Mouse (Mus musculus): ENCODE measurements around the gene Atp11b.

Gene Atp11b

GRCm38 (mm10) chr3:35753825-35754767 lies at the start of gene Atp11b:
TSS of gene Atp11b (plus strand) at chr3:35754106.
- peak; percentile 87 for DNase-seq (ENCODE audit: low read depth, low spot score)

GRCm38 (mm10) chr3:35704328-35704613 lies 49.6 kb upstream of the Atp11b start:
- DNase-seq (ENCODE audit: low read depth, low spot score), result no peak

DNA sequence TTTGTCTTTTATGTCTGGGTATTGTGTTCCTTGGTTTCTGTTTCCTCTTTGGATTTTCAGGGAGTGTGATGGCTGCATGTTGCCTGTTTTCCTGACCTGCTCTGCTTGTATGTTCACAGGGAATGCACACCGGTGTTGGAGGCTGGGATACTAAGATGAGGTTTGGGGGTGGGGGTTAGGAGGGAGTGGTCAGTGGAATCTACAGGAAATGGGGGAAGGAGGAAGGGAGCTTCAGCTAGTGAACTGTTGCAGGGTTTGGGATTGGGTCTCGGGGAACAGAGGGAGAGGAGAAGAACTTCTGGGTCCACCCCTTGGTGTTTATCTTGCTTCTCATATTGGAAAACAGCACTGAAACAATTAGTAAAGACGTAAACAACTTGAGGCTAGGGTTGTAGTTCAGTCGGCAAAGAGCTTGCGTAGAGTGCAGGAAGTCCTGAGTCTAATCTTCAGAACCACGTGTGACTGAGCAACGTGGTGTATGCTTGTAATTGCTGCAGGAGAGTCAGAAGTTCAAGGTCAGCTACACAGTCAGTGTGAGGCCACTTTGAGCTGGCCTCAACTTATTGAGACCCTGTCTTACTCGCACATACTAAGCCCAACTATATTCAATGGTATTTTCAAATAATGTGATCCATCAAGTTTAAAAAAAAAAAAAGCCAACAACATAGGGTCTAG lies 34.2 kb upstream of the Atp11b start:
- DNase-seq (ENCODE audit: low read depth, low spot score), result no peak

GRCm38 (mm10) chr3:35720801-35721200 lies 33.1 kb upstream of the Atp11b start:
- no peak for DNase-seq (ENCODE audit: low read depth, low spot score)

- DNase-seq (ENCODE audit: low read depth, low spot score), result no peak
Observed at GRCm38 (mm10) chr3:35721818-35722446, 32.0 kb upstream of the Atp11b start.

GRCm38 (mm10) chr3:35722811-35723210 lies 31.1 kb upstream of the Atp11b start:
- DNase-seq (ENCODE audit: low read depth, low spot score), result no peak

DNA sequence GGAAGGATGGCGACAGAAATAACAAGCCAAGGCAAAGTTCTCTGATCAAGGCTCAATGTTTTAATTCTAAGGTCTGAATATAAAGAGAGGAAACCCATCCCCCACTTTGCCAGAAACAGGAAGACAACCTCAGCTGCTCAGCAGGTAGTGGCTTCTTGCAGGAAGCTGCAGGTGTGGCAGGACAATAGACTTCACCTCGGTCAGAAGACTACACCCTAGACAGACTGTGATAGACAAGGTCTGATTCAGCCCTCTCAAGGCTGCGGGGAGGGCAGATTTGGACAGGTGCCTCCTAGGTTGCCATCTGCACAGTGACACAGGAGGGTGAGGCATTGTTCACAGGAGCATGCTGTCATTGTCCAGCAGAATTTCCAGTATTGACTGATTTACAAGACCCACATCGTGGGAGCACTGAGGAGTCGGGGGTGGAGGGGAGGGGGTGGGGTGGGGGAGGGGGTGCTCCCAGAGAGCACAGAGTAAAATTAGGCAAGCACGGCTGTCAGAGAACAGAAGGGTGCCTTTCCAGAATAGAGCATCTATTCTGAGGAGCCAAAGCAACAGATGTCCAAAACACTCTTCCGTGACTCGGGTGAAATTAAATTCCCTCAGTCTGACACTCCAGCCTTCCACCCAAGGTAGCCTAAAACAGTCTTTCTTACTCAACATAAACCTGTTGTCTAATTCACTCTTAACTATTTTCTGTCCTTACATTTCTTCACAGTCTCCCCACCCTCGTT lies 30.2 kb upstream of the Atp11b start:
- no peak for DNase-seq (ENCODE audit: low read depth, low spot score)

DNA sequence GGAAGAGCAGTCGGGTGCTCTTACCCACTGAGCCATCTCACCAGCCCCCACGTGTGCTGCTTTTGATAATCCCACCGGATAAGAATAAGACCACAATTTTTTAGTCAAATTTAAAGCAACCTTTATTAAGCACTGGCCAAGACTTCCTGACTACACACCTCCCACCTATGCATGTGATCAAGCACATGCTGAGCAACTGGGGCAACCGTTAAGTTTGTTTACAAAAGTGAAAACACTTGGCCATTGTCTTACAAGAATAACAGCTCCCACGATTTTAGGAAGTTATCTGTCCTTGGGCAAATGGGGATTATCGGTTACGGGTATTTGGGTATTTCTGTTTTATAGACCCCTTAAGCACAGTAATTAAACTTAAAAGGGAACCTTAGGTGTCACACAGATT lies 28.8 kb upstream of the Atp11b start:
- no peak for DNase-seq (ENCODE audit: low read depth, low spot score)

DNA sequence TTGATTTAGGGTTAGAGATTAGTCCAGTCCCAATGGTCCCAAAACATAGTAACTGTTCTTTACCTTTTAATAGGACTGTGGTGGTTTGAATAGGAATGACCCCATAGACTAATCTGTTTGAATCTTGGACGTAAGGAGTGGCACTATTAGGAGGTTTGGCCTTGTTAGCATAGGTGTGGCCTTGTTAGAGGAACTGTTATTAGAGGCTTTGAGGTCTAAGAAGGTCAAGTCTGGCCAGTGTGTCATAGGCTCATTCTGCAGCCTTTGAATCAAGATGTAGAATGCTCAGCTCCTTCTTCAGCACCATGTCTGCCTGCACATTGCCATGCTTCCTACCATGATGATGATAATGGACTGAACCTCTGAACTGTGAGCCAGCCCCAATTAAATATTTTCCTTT lies 27.0 kb upstream of the Atp11b start:
- no peak for DNase-seq (ENCODE audit: low read depth, low spot score)

GRCm38 (mm10) chr3:35729490-35729889 lies 24.4 kb upstream of the Atp11b start:
- DNase-seq (ENCODE audit: low read depth, low spot score), result no peak

DNA sequence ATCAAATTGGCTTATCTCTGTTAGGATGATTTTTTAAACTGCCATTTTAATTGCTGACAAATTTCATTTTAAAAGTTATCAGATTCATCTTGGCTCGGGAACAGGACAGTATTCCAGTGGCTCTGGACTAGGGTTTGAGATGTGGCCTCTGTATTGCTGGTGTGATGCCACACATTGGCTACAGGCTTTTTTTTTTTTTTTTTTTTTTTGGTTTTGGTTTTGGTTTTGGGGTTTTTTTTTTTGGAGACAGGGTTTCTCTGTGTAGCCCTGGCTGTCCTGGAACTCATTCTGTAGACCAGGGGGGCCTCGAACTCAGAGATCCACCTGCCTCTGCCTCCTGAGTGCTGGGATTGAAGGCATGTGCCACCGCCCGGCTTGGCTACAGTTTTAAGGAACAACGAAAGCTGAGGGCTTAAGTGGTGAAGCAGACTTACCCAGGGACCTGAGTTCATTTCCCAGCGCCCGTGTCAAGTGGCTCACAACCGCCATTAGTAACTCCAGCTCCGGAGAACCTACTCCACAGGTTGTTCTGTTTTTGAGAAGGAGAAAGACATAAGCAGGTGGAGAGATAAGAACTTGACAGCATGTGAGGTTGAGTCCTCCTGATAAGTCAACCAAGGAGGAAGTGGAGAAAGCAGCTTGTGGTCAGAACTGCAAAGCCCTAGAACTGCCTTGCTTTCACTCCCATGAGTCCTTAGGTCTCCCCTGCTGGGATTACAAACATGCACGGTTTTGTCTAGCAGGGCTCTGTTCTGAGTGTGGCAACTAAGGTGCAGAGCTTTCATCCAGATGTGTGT lies 21.7 kb upstream of the Atp11b start:
- DNase-seq (ENCODE audit: low read depth, low spot score), result no peak

- DNase-seq (ENCODE audit: low read depth, low spot score), result no peak
Observed at GRCm38 (mm10) chr3:35732778-35733147, 21.1 kb upstream of the Atp11b start.

DNA sequence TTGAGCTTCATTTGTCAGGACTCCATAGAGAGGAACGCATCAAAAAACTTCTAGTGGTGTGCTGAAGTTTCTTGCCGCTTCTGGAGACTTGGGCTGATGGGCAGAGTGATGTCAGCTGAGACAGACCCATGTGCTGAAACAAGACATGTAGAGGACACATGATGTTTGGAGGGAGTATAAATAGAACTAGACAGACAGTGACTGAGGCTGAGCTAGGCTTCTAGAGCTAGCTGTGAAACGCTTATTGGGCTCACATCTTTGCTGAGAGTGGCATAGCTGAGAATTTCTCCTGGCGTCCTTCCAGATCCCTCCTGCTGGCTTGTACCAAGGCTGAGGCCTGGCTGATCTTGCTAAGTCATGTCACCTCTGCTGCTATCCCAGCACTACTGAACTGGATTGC lies 19.4 kb upstream of the Atp11b start:
- no peak for DNase-seq (ENCODE audit: low read depth, low spot score)

DNA sequence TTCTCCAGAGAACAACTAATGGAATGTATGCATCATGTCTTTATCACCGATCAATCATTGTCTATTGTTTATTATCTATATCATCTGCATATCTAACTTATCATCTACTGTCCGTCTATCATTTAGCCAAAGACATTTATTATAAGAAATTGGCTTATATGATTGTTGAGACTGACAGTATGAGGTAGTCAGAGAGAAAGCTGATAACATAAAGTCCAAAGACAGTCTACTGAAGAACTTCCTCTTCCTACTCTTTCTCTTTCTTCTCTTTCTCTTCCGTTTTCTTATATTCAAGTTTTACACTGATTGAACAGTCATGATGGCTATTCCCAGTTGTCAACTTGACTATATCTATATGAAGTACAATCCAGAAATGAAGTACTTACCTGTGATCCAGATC lies 15.8 kb upstream of the Atp11b start:
- no peak for DNase-seq (ENCODE audit: low read depth, low spot score)

DNA sequence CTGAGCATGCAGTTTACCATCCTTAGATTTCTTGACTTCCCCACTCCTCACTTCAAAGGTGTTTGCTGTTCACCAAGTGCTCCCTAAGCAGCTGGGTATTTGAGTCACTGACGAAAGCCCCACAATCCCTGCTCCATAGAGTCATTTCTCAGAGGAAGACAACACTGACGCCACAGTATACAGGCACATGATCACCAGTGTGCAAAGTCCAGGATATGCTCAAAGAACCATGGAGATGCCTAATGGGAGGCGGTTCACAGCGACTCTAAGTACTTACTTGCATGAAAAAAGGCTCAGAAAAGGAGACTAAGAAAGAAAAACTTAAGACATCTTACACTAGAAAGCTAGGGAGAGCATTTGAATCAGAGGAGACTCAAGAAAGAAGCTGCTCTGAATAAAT lies 8.9 kb upstream of the Atp11b start:
- DNase-seq (ENCODE audit: low read depth, low spot score), result no peak

GRCm38 (mm10) chr3:35746840-35747456 lies 7.0 kb upstream of the Atp11b start:
- no peak for DNase-seq (ENCODE audit: low read depth, low spot score)

GRCm38 (mm10) chr3:35750286-35750685 lies 3.6 kb upstream of the Atp11b start:
- no peak for DNase-seq (ENCODE audit: low read depth, low spot score)

DNA sequence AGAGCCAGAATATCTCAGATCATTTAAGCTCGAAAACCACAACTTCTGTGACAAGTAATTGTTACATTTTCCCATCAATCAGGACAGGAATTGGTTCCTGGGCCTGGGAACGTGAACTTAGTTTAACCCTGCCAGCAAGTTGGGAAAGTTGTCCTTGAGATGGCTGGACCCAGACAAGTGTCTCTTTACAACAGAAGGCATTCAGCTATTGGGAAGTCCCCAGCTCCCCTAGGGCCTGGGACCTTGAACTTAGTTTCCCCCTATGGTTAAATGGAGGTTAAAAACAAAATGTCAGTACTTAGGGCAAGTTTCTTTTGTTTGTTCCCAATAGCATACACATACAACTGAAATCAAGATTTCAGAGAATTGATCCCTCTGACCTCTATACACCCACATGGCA lies 2.2 kb upstream of the Atp11b start:
- DNase-seq (ENCODE audit: low read depth, low spot score), result no peak

- DNase-seq (ENCODE audit: low read depth, low spot score), result no peak
Observed at GRCm38 (mm10) chr3:35762735-35763134, 8.8 kb downstream of the Atp11b start.

GRCm38 (mm10) chr3:35764637-35765617 lies 11.0 kb downstream of the Atp11b start:
- no peak for DNase-seq (ENCODE audit: low read depth, low spot score)

All from mesoderm, embryonic 11.5 days (tissue).